Mouse (Mus musculus) spleen, postnatal 36 days (tissue): ENCODE measurements around the gene Mprip.

Experiments
- DNase-seq, 2 experiments: peaks; one replicate each; pipeline ENCODE4 v3.0.0; 2022; ENCODE audit warnings: low spot score in 2 of 2, mixed read lengths in 1 of 2

The Mprip gene

GRCm38 (mm10) chr11:59800412-59800811 is 139.3 kb downstream of the Mprip start:
- DNase-seq: no peak

GRCm38 (mm10) chr11:59801881-59802280 is 140.8 kb downstream of the Mprip start:
- DNase-seq: no peak

- no peak for DNase-seq
These were observed 142.4 kb downstream of the Mprip start for GRCm38 (mm10) chr11:59803516-59803915.

- DNase-seq: no peak
These were observed 143.5 kb downstream of the Mprip start for GRCm38 (mm10) chr11:59804409-59805110.

GRCm38 (mm10) chr11:59805256-59805655 is 144.2 kb downstream of the Mprip start:
- DNase-seq: no peak

GRCm38 (mm10) chr11:59805656-59806055 is 144.6 kb downstream of the Mprip start:
- no peak for DNase-seq

- no peak for DNase-seq
These were observed 147.3 kb downstream of the Mprip start for GRCm38 (mm10) chr11:59808170-59808960.

- peak; percentile 58 for DNase-seq
These were observed 148.1 kb downstream of the Mprip start for GRCm38 (mm10) chr11:59809071-59809669.

GRCm38 (mm10) chr11:59809670-59810474 is 148.8 kb downstream of the Mprip start, which contains the start of gene Flcn:
Gene Flcn (minus strand): TSS chr11:59810016.
- peak; percentile 82 to 83 for DNase-seq

GRCm38 (mm10) chr11:59810480-59811158 is 149.5 kb downstream of the Mprip start:
- no peak for DNase-seq

- DNase-seq: no peak
These were observed 150.1 kb downstream of the Mprip start for GRCm38 (mm10) chr11:59811211-59811610.

GRCm38 (mm10) chr11:59813276-59813675 is 152.2 kb downstream of the Mprip start:
- DNase-seq: no peak

GRCm38 (mm10) chr11:59814311-59814710 is 153.2 kb downstream of the Mprip start:
- no peak for DNase-seq

- DNase-seq: no peak
These were observed 153.8 kb downstream of the Mprip start for GRCm38 (mm10) chr11:59814936-59815335.

- no peak for DNase-seq
These were observed 154.5 kb downstream of the Mprip start for GRCm38 (mm10) chr11:59815482-59816065.

GRCm38 (mm10) chr11:59817916-59818315 is 156.8 kb downstream of the Mprip start:
- DNase-seq: no peak

GRCm38 (mm10) chr11:59821625-59822024 is 160.5 kb downstream of the Mprip start:
- no peak for DNase-seq
